Mouse (Mus musculus): ENCODE measurements at regions not wholly inside any gene's neighbourhood (a gene's known extent, or its start where the extent isn't known, plus 50 kb on each side); places are given as distances from the start of the nearest gene placed in this dataset.

- no peak for DNase-seq (ENCODE audit: low read depth)
Measured at GRCm38 (mm10) chr9:112715197-112715762, 479.5 kb upstream of the Arpp21 start.

GRCm38 (mm10) chr9:112678866-112679265 lies 443.1 kb upstream of the Arpp21 start:
- no peak for DNase-seq (ENCODE audit: low read depth)

GRCm38 (mm10) chr9:112675232-112675631 lies 439.5 kb upstream of the Arpp21 start:
- no peak for DNase-seq (ENCODE audit: low read depth)
